Mouse (Mus musculus) CH12.LX (cell line): ENCODE results near the gene Mrpl48. TPM values are rescaled to one million over a fixed set of nuclear protein-coding genes. Genes with fewer than 3 reads are reported as not detected.

Source experiments
- DNase-seq: peaks from one replicate; pipeline ENCODE4 v3.0.0-alpha.2; 2013; ENCODE audit errors: extremely low read depth
- H3K27ac ChIP-seq: 2 replicates; pipeline ENCODE4 v1.5.1; 2012; ENCODE audit warnings: low read depth, mild to moderate bottlenecking, control low read depth, moderate library complexity; ENCODE audit not compliant: insufficient read depth
- H3K27me3 ChIP-seq: replicated peaks from 2 replicates; pipeline ENCODE3; 2012; ENCODE audit warnings: inconsistent platforms
- H3K36me3 ChIP-seq, 2 experiments: replicated peaks in 1 of 2; 2 replicates each; pipeline versions ENCODE3 to v1.6.1; 2012; ENCODE audit warnings: inconsistent platforms in 1 of 2, low read length in 1 of 2, mild to moderate bottlenecking in 1 of 2, mixed read lengths in 1 of 2, moderate library complexity in 1 of 2; ENCODE audit not compliant: control insufficient read depth in 1 of 2, insufficient read depth in 1 of 2
- H3K4me1 ChIP-seq, 2 experiments: 2 replicates each; pipeline ENCODE4 v1.6.1; 2012; ENCODE audit warnings: inconsistent platforms in 1 of 2, moderate library complexity in 1 of 2; ENCODE audit not compliant: insufficient read depth in 2 of 2, control insufficient read depth in 1 of 2
- H3K4me2 ChIP-seq: 2 replicates; pipeline ENCODE4 v1.6.1; 2012; ENCODE audit warnings: low read depth, mild to moderate bottlenecking, control low read depth; ENCODE audit not compliant: poor library complexity, insufficient read depth, severe bottlenecking
- H3K4me3 ChIP-seq, 3 experiments: fragments of 150-350 bp in 1 of 3; sonication (generic) in 1 of 3; replicated peaks in 1 of 3; 2 replicates each; pipeline versions ENCODE3 to v1.5.1; 2011 to 2012; ENCODE audit warnings: low read depth in 2 of 3, low read length in 2 of 3, mild to moderate bottlenecking in 2 of 3, moderate library complexity in 2 of 3, control low read depth in 1 of 3, improper control_type of control experiment in 1 of 3, inconsistent platforms in 1 of 3, mixed read lengths in 1 of 3; ENCODE audit not compliant: poor library complexity in 1 of 3
- H3K79me2 ChIP-seq: replicated peaks from 2 replicates; pipeline ENCODE4 v1.6.1; 2012; ENCODE audit warnings: mild to moderate bottlenecking, moderate library complexity; ENCODE audit not compliant: control insufficient read depth, poor library complexity, insufficient read depth, severe bottlenecking; ENCODE audit errors: extremely low read depth
- H3K9ac ChIP-seq: 2 replicates; pipeline ENCODE4 v1.6.1; 2012; ENCODE audit warnings: low read depth, mild to moderate bottlenecking, control low read depth, moderate library complexity; ENCODE audit not compliant: insufficient read depth
- H3K9me3 ChIP-seq: replicated peaks from 2 replicates; pipeline ENCODE3; 2012; ENCODE audit warnings: low read length, inconsistent platforms, mixed read lengths
- CHD1 ChIP-seq: IDR thresholded peaks from 2 replicates; pipeline ENCODE4 v1.6.1; 2012; ENCODE audit warnings: low read depth, low read length, improper control_type of control experiment, inconsistent platforms
- CHD2 ChIP-seq: IDR thresholded peaks from 2 replicates; pipeline ENCODE4 v1.6.1; 2011; ENCODE audit warnings: low read length, improper control_type of control experiment
- CTCF ChIP-seq, 2 experiments: IDR thresholded peaks in 1 of 2; conservative IDR thresholded peaks in 1 of 2; 2 replicates each; pipeline ENCODE4 v1.5.1; 2011 to 2012; ENCODE audit warnings: low read depth in 2 of 2, low read length in 2 of 2, improper control_type of control experiment in 1 of 2, inconsistent platforms in 1 of 2, mild to moderate bottlenecking in 1 of 2, moderate library complexity in 1 of 2
- ELF1 ChIP-seq: IDR thresholded peaks from 2 replicates; pipeline ENCODE4 v1.6.1; 2014; ENCODE audit warnings: low read depth, mild to moderate bottlenecking, inconsistent platforms, low read length, improper control_type of control experiment
- EP300 ChIP-seq: IDR thresholded peaks from 2 replicates; pipeline ENCODE4 v1.6.1; 2011; ENCODE audit warnings: low read length, improper control_type of control experiment
- GABPA ChIP-seq: IDR thresholded peaks from 2 replicates; pipeline ENCODE4 v1.6.1; 2012; ENCODE audit warnings: low read depth, low read length, improper control_type of control experiment, inconsistent platforms; ENCODE audit not compliant: insufficient replicate concordance
- IRF4 ChIP-seq: IDR thresholded peaks from 2 replicates; pipeline ENCODE4 v1.6.1; 2014; ENCODE audit warnings: low read depth, mild to moderate bottlenecking, inconsistent platforms, low read length, improper control_type of control experiment
- JUN ChIP-seq: IDR thresholded peaks from 2 replicates; pipeline ENCODE4 v1.6.1; 2011; ENCODE audit warnings: low read depth, mild to moderate bottlenecking, low read length, improper control_type of control experiment, moderate library complexity; ENCODE audit not compliant: insufficient read depth
- JUND ChIP-seq: conservative IDR thresholded peaks from 2 replicates; pipeline ENCODE4 v1.6.1; 2011; ENCODE audit warnings: low read depth, low read length, improper control_type of control experiment
- MAFK ChIP-seq: IDR thresholded peaks from 2 replicates; pipeline ENCODE4 v1.6.1; 2011; ENCODE audit warnings: low read length, improper control_type of control experiment; ENCODE audit not compliant: insufficient replicate concordance
- MAZ ChIP-seq: IDR thresholded peaks from 2 replicates; pipeline ENCODE4 v1.6.1; 2012; ENCODE audit warnings: low read depth, mild to moderate bottlenecking, inconsistent platforms, low read length, improper control_type of control experiment, moderate library complexity
- MEF2A ChIP-seq: IDR thresholded peaks from 2 replicates; pipeline ENCODE4 v1.6.1; 2014; ENCODE audit warnings: low read depth, mild to moderate bottlenecking, inconsistent platforms, low read length, improper control_type of control experiment, borderline replicate concordance
- MXI1 ChIP-seq: IDR thresholded peaks from 2 replicates; pipeline ENCODE4 v1.6.1; 2011; ENCODE audit warnings: mild to moderate bottlenecking, low read depth, low read length, improper control_type of control experiment
- MYC ChIP-seq: IDR thresholded peaks from 2 replicates; pipeline ENCODE4 v1.6.1; 2011; ENCODE audit warnings: low read depth, mild to moderate bottlenecking, improper control_type of control experiment, low read length
- PAX5 ChIP-seq: IDR thresholded peaks from 2 replicates; pipeline ENCODE4 v1.6.1; 2012; ENCODE audit warnings: low read length, inconsistent platforms, mixed read lengths
- POLR2A ChIP-seq: IDR thresholded peaks from 2 replicates; pipeline ENCODE4 v1.6.1; 2011; ENCODE audit warnings: low read depth, mild to moderate bottlenecking, improper control_type of control experiment, low read length
- RAD21 ChIP-seq: IDR thresholded peaks from 2 replicates; pipeline ENCODE4 v1.6.1; 2011; ENCODE audit warnings: low read depth, mild to moderate bottlenecking, low read length, improper control_type of control experiment, moderate library complexity
- SIN3A ChIP-seq: IDR thresholded peaks from 2 replicates; pipeline ENCODE4 v1.6.1; 2012; ENCODE audit warnings: low read length, improper control_type of control experiment, inconsistent platforms
- TBP ChIP-seq: conservative IDR thresholded peaks from 2 replicates; pipeline ENCODE4 v1.6.1; 2011; ENCODE audit warnings: low read depth, low read length, improper control_type of control experiment
- TCF12 ChIP-seq: IDR thresholded peaks from 2 replicates; pipeline ENCODE4 v1.6.1; 2014; ENCODE audit warnings: low read depth, mild to moderate bottlenecking, inconsistent platforms, low read length, improper control_type of control experiment
- USF1 ChIP-seq: IDR thresholded peaks from 2 replicates; pipeline ENCODE4 v1.6.1; 2014; ENCODE audit warnings: low read depth, mild to moderate bottlenecking, inconsistent platforms, low read length, improper control_type of control experiment
- ZKSCAN1 ChIP-seq: IDR thresholded peaks from 2 replicates; pipeline ENCODE4 v1.6.1; 2012; ENCODE audit warnings: low read depth, inconsistent platforms, low read length, improper control_type of control experiment, borderline replicate concordance
- ZMIZ1 ChIP-seq: IDR thresholded peaks from 2 replicates; pipeline ENCODE4 v1.6.1; 2012; ENCODE audit warnings: low read depth, mild to moderate bottlenecking, inconsistent platforms, low read length, improper control_type of control experiment
- ZNF384 ChIP-seq: IDR thresholded peaks from 2 replicates; pipeline ENCODE4 v1.6.1; 2012; ENCODE audit warnings: low read depth, low read length, improper control_type of control experiment, inconsistent platforms
- dilution Hi-C: fragments of 300-500 bp; cut with MboI; formaldehyde crosslinking; loops from 2 replicates; pipeline ENCODE4 v1.14.3; 2020; ENCODE audit warnings: low sequenced_read_pairs; ENCODE audit not compliant: extremely low pct_unique_long_range_greater_than_20kb, extremely low pct_ligation_motif_present
- in situ Hi-C: fragments of 300-500 bp; cut with MboI; formaldehyde crosslinking; loops from 3 replicates; pipeline ENCODE4 v1.14.3; 2019; ENCODE audit warnings: low sequenced_read_pairs, low pct_ligation_motif_present, low pct_unique_long_range_greater_than_20kb, mixed read lengths
- polyA plus RNA-seq: library from polyadenylated mRNA; unstranded; fragments of >175 nt; gene quantifications from 2 replicates; pipeline ENCODE4 v1.2.1, GENCODE M21; 2012; ENCODE audit warnings: low read depth; ENCODE audit not compliant: insufficient read length
- total RNA-seq, 2 experiments: library from RNA; depleted of rRNA; stranded (reverse); fragments of 300-350 nt in 1 of 2; fragments of >200 nt in 1 of 2; gene quantifications; 2 replicates each; pipeline ENCODE4 v1.2.3; 2012 to 2014

Gene Mrpl48
- total and polyA plus RNA-seq, 3 experiments, result 39.1 to 99.4 (median 98.5) TPM

- H3K27me3 ChIP-seq, result no peaks in the 10 kb centered on the region
- TF ChIP-seq GABPA (no peak), CHD1 (no peak), TBP (no peak), JUND (no peak), MAZ (no peak)
- TF ChIP-seq, all 38 proteins: peak for 0
- Histone ChIP-seq H3K4me3 (no peak overlapping the region), H3K9ac (no peak overlapping the region), H3K27ac (no peak overlapping the region), H3K4me1 (no peaks in the 10 kb centered on the region), H3K36me3 (peaks cover 10 to 67% of the 10 kb centered on the region in 2 experiments), H3K9me3 (no peaks in the 10 kb centered on the region), H3K4me2 (no peak overlapping the region), H3K79me2 (no peaks in the 10 kb centered on the region)
- dilution Hi-C loops, result no loop called here
- DNase-seq, result no peak
- in situ Hi-C loops, result no loop called here
These were observed 60.5 kb downstream of the Mrpl48 start for GRCm38 (mm10) chr7:100547631-100548030.

DNA sequence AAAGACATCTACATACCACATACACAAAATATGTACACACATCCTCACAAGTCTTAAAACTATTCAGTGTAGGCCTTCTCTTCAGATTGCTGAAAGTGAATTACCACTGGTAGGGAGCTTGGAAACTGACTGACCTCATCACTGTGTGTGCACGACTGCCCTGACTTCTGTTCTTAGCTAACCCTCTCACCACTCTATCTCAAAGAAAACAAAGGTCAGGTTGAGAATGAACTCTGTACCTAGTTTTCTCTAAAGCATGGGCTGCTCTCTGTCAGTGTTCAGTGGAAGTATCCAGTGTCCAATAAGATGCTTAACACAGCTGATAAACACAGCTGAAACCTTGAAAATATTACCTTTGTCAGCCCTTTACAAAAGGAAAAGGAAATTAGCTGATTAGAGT lies 63.7 kb downstream of the Mrpl48 start:
- peaks cover 11 to 53% of the 10 kb centered on the region in 2 experiments for H3K36me3 ChIP-seq
- no peaks in the 10 kb centered on the region for H3K79me2 ChIP-seq
- in situ Hi-C loops, result no loop called here
- H3K4me1 ChIP-seq, result no peaks in the 10 kb centered on the region
- H3K27ac ChIP-seq, result no peak overlapping the region
- DNase-seq, result no peak
- TF ChIP-seq JUN (no peak), ZKSCAN1 (no peak), RAD21 (no peak), EP300 (no peak), SIN3A (no peak), TCF12 (no peak), ZMIZ1 (no peak), PAX5 (no peak), MEF2A (no peak)
- H3K4me2 ChIP-seq, result no peak overlapping the region
- no peaks in the 10 kb centered on the region for H3K9me3 ChIP-seq
- no peak overlapping the region for H3K4me3 ChIP-seq
- no peak overlapping the region for H3K9ac ChIP-seq
- H3K27me3 ChIP-seq, result no peaks in the 10 kb centered on the region
- dilution Hi-C loops, result no loop called here

DNA sequence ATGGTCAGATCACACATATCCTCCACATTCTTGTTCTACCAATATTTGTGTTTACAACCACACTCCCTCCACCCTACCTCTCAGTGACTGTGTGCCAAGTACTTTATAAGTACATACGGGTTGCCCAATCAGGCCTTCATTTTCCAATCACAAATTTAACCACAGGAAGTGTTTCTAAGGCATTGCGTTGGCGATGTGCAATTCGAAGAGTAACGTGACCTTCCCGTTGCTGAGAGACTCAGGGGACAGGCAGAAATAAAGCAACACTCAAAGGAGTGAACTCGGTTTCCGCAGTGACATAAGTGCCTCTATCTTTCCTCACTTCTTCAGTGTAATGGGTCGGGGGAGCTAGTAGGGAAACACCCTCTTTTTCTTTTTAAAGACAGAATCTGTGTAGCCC lies 68.6 kb downstream of the Mrpl48 start:
- H3K4me3 ChIP-seq, result no peak overlapping the region
- DNase-seq, result no peak
- in situ Hi-C loops, result loop anchor here (5.0 kb wide), 2 partner anchors 43 to 113 kb away; no protein-coding TSS in a partner anchor
- H3K27ac ChIP-seq, result no peak overlapping the region
- TF ChIP-seq CTCF (conservative IDR thresholded peaks at IDR 0.05 in 1 of 2, IDR thresholded peaks at IDR 0.05 in 1 of 2; ENCODE audit: low read depth in 2 of 2, low read length in 2 of 2) (no peak), GABPA (no peak), USF1 (no peak), ZNF384 (no peak), ZMIZ1 (no peak), POLR2A (no peak), MXI1 (no peak), ELF1 (no peak), TBP (no peak), ZKSCAN1 (no peak), JUND (no peak), RAD21 (no peak), CHD2 (no peak), MYC (no peak), IRF4 (no peak), MAFK (no peak)
- peaks cover 0 to 13% of the 10 kb centered on the region in 2 experiments; a peak in 2 of 4 replicates for H3K4me1 ChIP-seq
- H3K9ac ChIP-seq, result no peak overlapping the region
- dilution Hi-C loops, result no loop called here
- no peaks in the 10 kb centered on the region for H3K9me3 ChIP-seq
- H3K4me2 ChIP-seq, result no peak overlapping the region
- no peaks in the 10 kb centered on the region for H3K27me3 ChIP-seq
- H3K36me3 ChIP-seq, result peaks cover 15 to 34% of the 10 kb centered on the region in 2 experiments
- 0 out of 2 replicates have a peak, but pooled peaks cover 5% of the 10 kb centered on the region for H3K79me2 ChIP-seq
